Mouse (Mus musculus): Measurements from ENCODE around the gene Ehmt2. TPM values are rescaled to one million over a fixed set of nuclear protein-coding genes. Genes with fewer than 3 reads are reported as not detected.

Gene Ehmt2
- polyA plus RNA-seq, 1 experiment = 30.6 TPM

DNA sequence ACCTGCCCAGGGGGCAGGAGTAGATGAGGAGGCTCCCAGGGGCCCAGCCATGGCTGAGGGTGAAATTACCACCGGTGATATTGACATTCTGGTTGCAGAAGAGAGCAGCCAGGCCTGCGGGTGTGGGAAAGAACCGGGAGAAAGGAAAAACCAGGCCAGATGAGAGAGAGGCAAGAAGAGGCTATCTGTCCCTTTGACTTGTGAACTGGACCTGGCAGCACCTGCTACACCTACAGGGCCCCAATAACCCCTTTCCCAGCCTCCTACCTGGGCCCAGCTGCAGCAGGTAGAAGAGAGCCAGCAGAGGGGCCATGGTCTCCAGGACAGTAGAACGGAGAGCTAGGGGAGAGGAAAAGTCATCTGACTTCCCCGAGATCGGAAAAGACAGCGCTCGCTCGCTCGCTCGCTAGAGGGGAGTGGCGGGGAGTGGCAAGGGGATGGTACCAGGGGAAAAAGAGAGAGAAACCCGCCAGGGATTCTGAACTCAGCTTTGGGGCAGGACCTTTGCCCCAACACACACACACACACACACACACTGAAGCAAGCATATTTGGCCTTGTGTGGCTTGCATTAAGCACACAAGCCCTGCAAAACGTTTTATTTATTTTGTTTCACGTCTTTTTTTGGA is 16.5 kb upstream of the Ehmt2 start, which contains the start of gene Gm20547:
Gm20547 (minus strand) TSS at position 360 of the 628 bp plus-strand sequence.
- H3K27ac ChIP-seq (replicated peaks; ENCODE audit: low read depth, low read length) = no peak within 1 kb of the TSS
- H3K4me1 ChIP-seq (ENCODE audit: control insufficient read depth, insufficient read depth, insufficient read length, low read length) = 0 out of 2 replicates have a peak, but pooled peaks cover 2% of the 10 kb centered on the region
- peak within 1 kb of the TSS; percentile 26; the same call in 1 of the 2 replicates for H3K4me3 ChIP-seq (ENCODE audit: insufficient read depth, low read depth, low read length)

DNA sequence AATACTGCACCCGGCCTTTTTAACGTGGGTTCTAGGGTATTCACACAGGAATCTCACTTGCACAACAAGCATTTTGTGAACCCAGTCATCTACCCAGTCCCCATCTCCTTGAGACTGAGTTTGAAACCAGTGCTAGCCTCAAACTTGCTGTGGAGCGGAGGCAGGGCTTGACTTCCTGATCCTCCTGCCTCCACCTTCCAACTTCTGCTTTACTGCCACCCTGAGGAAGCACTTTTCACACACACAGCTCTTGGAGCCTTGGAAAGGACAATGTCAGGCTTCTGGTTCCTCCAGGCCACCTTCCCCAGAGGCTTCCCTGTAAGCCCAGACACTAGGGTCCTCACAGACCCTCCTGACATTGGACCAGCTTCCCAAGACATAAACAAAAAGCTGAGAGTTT is 14.9 kb upstream of the Ehmt2 start:
- H3K4me1 ChIP-seq (ENCODE audit: control insufficient read depth, insufficient read depth, insufficient read length, low read length) = 0 out of 2 replicates have a peak, but pooled peaks cover 2% of the 10 kb centered on the region
- no peak overlapping the region for H3K4me3 ChIP-seq (ENCODE audit: insufficient read depth, low read depth, low read length)
- no peak overlapping the region for H3K27ac ChIP-seq (replicated peaks; ENCODE audit: low read depth, low read length)

DNA sequence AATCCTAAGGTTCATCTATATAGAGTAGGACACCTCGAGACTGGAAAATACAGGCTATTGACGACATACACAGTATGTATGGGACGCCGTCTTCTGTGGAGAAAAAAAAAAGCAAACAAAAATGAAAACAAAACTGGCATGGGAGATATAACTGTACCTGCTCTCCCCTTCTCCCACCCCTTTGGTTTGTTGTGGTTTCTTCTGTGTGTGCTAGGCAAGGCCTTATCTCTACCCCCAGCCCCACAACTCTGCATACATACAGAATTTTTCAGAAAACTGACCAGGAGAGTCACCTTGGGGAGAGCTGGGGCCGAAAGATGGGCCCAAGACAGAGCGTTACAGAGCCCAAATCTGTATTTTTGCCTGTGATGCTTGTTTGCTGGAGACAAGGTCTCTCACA is 13.6 kb upstream of the Ehmt2 start:
- Histone ChIP-seq H3K27ac (replicated peaks; ENCODE audit: low read depth, low read length) (no peak overlapping the region), H3K4me3 (ENCODE audit: insufficient read depth, low read depth, low read length) (no peak overlapping the region), H3K4me1 (ENCODE audit: control insufficient read depth, insufficient read depth, insufficient read length, low read length) (0 out of 2 replicates have a peak, but pooled peaks cover 2% of the 10 kb centered on the region)

DNA sequence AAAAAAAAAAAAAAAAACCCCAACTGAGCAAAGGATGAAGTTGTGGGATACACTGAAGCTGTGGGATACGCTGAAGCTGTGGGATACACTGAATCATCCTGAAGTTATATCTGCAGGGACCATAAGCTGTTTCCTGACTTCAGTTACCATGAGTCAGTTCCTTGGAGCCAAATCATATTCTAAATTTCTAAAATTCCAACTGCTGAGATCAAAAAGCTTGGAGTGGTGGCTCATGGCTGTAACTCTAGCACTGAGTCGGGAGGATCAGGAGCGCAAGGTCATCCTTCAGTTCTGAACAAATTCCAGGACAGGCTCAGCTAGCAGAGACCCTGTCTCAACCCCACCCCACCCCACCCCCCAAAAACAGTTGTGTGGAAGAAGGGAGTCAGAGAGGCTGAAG is 12.7 kb upstream of the Ehmt2 start:
- Histone ChIP-seq H3K27ac (replicated peaks; ENCODE audit: low read depth, low read length) (no peak overlapping the region), H3K4me1 (ENCODE audit: control insufficient read depth, insufficient read depth, insufficient read length, low read length) (no peaks in the 10 kb centered on the region), H3K4me3 (ENCODE audit: insufficient read depth, low read depth, low read length) (no peak overlapping the region)

DNA sequence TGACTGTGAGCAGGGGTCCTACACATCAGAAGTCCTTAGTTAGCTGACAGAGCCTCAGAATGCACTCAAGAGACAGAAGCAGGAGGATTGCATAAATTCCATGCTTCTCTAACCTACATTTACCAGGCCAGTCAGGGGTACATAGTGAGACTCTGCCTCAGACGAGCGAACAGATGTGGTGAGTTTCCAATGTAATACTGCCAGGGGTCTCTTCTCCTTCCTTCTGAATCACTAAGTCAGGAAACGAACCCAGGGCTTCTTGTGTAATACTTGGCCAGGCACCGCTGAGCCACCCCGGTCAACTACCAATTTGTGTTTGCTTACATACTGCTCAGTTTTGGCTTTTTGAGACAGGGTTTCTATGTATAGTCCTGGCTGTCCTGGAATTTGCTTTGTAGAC is 10.3 kb upstream of the Ehmt2 start:
- H3K27ac ChIP-seq (replicated peaks; ENCODE audit: low read depth, low read length) = no peak overlapping the region
- no peaks in the 10 kb centered on the region for H3K4me1 ChIP-seq (ENCODE audit: control insufficient read depth, insufficient read depth, insufficient read length, low read length)
- H3K4me3 ChIP-seq (ENCODE audit: insufficient read depth, low read depth, low read length) = no peak overlapping the region

DNA sequence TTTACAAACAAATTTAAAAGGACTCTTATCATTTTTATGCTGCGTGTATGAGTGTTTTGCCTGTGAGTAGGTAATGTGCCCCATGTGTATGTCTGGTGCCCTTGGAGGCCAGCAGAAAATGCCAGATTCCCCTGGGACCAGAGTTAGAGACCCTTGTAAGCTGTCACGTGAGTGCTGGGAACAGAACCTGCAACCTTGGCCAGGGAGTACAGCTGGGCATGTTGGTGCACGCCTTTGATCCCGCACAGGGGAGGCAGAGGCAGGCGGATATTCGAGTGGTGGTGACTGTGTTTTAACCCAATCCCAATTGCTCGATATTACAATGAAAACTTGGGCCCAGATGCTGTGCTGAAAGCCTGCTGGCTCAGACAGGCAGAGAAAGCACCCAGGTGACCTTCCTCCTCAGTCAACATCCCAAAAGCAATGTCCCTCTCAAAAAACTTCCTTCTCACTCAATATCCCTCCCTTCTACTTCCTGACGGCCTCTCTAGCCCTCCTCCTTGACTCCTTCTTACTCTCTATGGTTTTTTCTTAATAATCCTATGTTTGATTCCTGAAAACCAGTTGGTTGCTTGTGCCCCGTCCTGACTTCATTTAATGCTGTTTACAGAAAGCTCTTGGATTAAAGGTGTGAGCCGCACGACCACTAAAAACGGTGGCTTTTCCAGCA is 8.1 kb upstream of the Ehmt2 start:
- Histone ChIP-seq H3K4me3 (ENCODE audit: insufficient read depth, low read depth, low read length) (no peak overlapping the region), H3K27ac (replicated peaks; ENCODE audit: low read depth, low read length) (no peak overlapping the region), H3K4me1 (ENCODE audit: control insufficient read depth, insufficient read depth, insufficient read length, low read length) (no peaks in the 10 kb centered on the region; the same call in 1 of the 2 replicates)

DNA sequence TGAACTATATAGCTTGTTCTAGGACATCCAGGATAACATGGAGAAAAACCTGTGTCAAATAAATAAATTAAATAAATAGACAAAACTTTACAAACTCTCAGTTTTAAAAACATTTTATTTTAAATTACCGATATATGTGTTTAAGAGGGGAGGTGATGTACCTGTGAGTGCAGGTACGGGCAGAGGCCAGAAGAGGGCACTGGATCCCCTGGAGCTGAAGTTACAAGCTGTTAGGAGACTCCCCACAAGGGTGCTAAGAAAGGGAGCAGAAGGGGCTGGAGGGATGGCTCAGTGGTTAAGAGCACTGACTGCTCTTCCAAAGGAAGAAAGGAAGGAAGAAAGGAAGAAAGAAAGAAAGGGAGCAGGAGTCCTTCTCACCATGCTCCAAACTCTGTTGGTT is 6.9 kb upstream of the Ehmt2 start:
- H3K4me3 ChIP-seq (ENCODE audit: insufficient read depth, low read depth, low read length) = no peak overlapping the region
- H3K27ac ChIP-seq (replicated peaks; ENCODE audit: low read depth, low read length) = no peak overlapping the region
- H3K4me1 ChIP-seq (ENCODE audit: control insufficient read depth, insufficient read depth, insufficient read length, low read length) = no peaks in the 10 kb centered on the region; the same call in 1 of the 2 replicates

DNA sequence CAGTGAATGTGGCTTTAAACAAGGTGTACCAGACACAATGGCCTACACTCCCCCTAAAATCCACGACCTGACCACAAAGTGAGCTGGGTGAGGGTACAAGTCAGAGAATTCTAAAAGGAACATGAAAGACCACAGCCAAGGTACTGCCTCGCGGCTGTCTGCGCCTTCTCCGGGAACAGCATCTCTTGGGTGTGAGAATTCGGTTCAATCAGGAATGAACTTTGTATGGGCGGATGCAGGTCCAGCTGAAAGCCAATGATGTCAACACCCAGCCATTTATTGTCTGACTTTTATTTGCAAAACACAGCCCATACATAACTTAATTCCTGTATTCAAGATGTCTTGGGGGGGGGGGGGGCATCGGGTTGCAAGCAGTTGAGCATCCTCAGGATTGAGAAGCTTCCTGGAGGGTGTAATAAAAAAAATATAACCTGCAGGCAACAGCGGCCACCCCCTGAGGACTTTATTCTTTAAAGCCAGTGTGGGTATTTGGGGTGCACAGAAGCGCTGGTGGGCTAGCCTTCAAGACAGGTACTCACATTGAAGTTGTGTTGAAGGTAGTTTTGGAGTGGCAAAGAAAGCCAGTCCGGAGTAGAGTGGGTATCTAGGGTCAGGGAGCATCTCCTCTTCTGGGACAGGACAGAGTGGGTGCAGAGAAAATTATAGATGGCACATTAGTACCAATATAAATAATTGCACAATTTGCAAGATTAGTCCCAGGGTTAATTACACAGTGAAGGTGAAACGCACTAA is 5.0 kb upstream of the Ehmt2 start:
- peak overlapping the region; percentile 80 for H3K27ac ChIP-seq (replicated peaks; ENCODE audit: low read depth, low read length)
- no peak overlapping the region for H3K4me3 ChIP-seq (ENCODE audit: insufficient read depth, low read depth, low read length)

DNA sequence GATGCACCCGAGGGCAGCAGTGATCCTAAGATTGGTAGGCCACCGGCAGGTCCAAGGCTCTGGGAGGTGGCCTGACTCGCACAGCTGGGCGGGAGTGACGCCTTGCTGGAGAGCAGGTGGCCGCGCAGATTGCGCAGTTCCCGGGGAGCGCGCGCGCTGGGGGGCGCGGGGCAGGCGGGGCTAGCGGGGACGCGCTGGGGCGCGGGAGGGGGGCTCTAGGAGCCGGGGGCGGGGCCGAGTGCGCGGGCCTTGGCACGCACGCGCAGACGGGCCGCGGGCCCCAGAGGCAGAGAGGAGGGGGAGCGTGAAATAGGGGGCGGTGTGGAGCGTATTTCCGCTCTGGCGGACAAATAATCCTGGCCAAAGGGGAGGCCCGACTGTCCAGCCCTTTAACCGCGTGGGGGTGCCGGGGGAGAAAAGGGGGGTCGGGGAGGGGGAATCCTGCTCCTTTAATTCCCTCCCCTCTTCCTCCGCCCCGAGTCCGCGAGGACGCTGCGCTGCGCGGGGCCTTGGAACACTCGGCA is 4.1 kb upstream of the Ehmt2 start:
- Histone ChIP-seq H3K27ac (replicated peaks; ENCODE audit: low read depth, low read length) (peak overlapping the region; percentile 80), H3K4me1 (ENCODE audit: control insufficient read depth, insufficient read depth, insufficient read length, low read length) (peaks cover 3% of the 10 kb centered on the region; the same call in 1 of the 2 replicates), H3K4me3 (ENCODE audit: insufficient read depth, low read depth, low read length) (peak overlapping the region; percentile 65)

More for the DNA sequence above, 5.0 kb upstream of the Ehmt2 start:
- peaks cover 3% of the 10 kb centered on the region; the same call in 1 of the 2 replicates for H3K4me1 ChIP-seq (ENCODE audit: control insufficient read depth, insufficient read depth, insufficient read length, low read length)

DNA sequence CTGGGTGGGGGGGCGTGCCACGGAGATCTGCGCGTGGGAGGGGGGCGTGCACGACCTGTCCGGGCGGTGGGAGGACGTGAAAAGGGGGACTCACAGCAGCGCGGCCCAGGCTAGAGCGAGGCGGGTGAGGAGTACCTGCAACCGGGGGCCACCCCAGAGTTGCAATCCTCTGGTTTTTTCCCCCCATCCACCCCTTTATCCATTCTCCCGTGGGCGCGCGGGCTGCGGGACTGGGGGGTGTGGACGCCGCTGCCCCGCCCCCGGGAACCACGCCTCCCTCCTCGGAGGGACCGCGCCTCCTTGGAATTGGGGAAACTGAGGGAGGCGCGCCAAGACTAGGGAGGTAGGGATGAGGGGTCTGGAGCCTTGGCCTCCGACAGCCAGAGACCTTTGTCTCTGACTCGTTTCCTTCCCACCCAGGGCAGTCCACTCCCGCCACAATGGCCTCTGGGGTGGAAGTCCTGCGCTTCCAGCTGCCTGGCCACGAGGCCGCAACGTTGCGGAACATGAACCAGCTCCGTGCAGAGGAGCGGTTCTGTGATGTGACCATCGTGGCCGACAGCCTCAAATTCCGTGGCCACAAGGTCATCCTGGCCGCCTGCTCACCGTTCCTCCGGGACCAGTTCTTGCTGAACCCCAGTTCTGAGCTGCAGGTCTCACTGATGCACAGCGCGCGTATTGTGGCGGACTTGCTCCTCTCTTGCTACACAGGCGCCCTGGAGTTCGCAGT is 3.3 kb upstream of the Ehmt2 start:
- Histone ChIP-seq H3K4me3 (ENCODE audit: insufficient read depth, low read depth, low read length) (peak overlapping the region; percentile 69), H3K4me1 (ENCODE audit: control insufficient read depth, insufficient read depth, insufficient read length, low read length) (peaks cover 3% of the 10 kb centered on the region; the same call in 1 of the 2 replicates), H3K27ac (replicated peaks; ENCODE audit: low read depth, low read length) (no peak overlapping the region)

DNA sequence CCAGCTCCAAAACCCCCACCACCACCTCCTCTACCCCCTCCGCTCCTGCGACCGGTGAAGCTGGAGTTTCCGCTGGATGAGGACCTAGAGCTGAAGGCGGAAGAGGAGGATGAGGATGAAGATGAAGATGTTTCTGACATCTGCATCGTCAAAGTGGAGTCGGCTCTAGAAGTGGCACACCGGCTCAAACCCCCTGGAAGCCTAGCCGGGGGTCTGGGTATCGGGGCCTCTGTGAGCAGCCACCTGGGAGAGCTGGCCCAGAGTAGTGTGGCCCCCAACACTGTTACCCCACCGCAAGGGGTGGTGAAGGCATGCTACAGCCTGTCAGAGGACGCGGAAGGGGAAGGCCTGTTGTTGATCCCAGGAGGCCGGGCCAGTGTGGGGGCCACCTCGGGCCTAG is 2.5 kb upstream of the Ehmt2 start:
- H3K4me1 ChIP-seq (ENCODE audit: control insufficient read depth, insufficient read depth, insufficient read length, low read length) = peaks cover 3% of the 10 kb centered on the region; the same call in 1 of the 2 replicates
- no peak overlapping the region for H3K4me3 ChIP-seq (ENCODE audit: insufficient read depth, low read depth, low read length)
- H3K27ac ChIP-seq (replicated peaks; ENCODE audit: low read depth, low read length) = no peak overlapping the region

DNA sequence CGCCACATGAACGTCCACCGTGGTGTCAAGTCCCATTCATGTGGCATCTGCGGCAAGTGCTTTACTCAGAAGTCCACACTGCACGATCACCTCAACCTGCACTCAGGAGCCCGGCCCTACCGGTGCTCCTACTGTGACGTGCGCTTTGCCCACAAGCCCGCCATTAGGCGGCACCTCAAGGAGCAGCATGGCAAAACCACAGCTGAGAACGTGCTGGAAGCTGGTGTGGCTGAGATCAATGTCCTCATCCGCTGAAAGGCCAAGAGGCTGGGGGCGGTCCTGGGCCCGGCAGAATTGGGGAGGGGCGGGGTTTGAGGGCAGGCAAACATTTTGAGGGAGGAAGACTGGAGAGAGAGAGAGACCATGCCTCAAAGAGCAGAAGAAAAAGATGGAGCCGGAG is 1.9 kb upstream of the Ehmt2 start:
- Histone ChIP-seq H3K4me3 (ENCODE audit: insufficient read depth, low read depth, low read length) (no peak overlapping the region), H3K4me1 (ENCODE audit: control insufficient read depth, insufficient read depth, insufficient read length, low read length) (peaks cover 3% of the 10 kb centered on the region; the same call in 1 of the 2 replicates), H3K27ac (replicated peaks; ENCODE audit: low read depth, low read length) (no peak overlapping the region)

DNA sequence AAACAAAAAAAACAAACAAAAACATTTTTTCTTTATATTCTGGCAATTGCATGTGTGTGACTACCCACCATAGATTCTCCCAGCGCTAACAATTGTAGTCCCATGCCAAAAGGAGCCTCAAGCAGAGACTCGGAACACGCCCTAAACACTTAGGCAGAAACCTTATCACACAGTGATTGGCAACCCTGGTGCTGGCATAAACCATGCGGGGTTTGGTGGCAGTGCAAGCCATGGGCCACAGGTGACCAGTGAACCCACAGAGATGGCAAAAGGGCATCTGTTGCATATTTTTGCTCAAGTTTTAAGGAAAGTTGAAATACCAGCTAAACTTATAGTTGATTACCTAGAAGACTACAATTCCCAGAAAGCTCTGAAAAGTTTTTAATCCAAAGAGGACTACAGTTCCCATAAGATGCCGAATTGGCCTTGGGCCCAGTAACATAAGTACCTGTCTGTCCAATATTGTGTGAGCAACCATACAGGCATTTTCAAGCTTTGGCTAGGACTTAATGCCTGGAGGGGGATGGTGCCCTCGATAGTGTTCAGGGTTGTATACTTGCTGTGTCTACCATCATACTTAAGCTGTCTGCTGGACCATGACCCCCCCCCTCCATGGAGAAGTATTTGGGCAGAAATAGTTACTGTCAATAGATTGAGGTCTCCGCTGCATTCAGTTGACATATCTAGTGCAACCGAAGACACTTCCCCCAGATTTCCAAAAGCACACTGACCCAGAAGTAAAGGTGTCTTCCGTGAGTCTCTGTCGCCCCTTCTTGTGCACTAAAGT is 703 bp upstream of the Ehmt2 start:
- Histone ChIP-seq H3K4me3 (ENCODE audit: insufficient read depth, low read depth, low read length) (peak overlapping the region; percentile 83), H3K4me1 (ENCODE audit: control insufficient read depth, insufficient read depth, insufficient read length, low read length) (peaks cover 3% of the 10 kb centered on the region; the same call in 1 of the 2 replicates), H3K27ac (replicated peaks; ENCODE audit: low read depth, low read length) (peak overlapping the region; percentile 96)

DNA sequence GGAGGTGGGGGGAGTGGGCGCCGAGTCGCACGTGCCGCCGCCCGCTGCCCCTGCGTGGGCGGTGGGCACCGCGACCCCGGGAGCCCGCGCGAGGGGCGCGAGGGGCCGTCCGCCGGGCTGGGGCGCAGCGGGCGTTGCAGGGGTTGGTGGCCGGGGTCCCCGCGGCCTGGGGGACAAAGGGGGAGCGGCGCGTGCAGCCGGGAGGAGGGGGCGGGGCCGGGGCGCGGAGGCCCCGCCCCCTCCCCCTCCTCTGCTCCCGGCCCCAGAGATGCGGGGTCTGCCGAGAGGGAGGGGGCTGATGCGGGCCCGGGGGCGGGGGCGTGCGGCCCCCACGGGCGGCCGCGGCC is 410 bp downstream of the Ehmt2 start:
- peaks cover 3% of the 10 kb centered on the region; the same call in 1 of the 2 replicates for H3K4me1 ChIP-seq (ENCODE audit: control insufficient read depth, insufficient read depth, insufficient read length, low read length)
- H3K27ac ChIP-seq (replicated peaks; ENCODE audit: low read depth, low read length) = no peak overlapping the region
- H3K4me3 ChIP-seq (ENCODE audit: insufficient read depth, low read depth, low read length) = peak overlapping the region; percentile 97
